Mouse (Mus musculus): ENCODE results near the gene Def8. TPM values are rescaled to one million over a fixed set of nuclear protein-coding genes. Genes with fewer than 3 reads are reported as not detected.
A peak's percentile ranks its signal among the peaks of the same experiment; 100 is the strongest.

Def8 gene
- total and polyA plus RNA-seq, 2 experiments: 20.6 to 33.5 TPM

DNA sequence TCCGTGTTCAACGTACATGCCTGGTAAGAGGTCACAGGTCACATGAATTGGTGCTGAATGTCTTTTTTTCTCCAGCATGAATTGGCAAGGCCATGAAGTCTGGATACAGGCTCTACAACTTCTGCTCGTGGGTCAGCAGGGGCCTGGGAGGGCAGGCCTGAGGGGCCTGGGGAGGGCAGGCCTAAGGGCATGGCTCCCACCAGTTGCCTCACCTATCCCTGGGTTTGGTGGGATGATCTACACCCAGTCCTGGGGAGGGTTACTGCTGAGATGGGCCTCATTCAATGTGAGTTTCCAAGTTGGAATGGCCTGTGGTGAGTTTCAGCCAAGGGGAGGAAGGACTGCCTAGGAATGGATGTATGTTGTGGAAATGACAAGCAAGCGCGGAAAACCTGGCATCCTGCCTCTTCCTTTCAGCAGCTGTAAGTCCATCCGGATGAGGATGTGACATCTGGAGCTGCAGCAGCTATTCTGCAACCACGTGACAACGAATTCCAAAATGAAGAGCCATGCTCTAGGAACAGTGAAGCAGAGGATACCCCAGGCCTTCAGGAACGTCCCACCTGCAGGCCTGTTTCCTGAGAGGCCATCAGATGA lies 20.5 kb upstream of the Def8 start:
- H3K4me3 ChIP-seq (ENCODE audit: insufficient read depth, low read depth, low read length): no peak overlapping the region
- no peak overlapping the region for H3K9ac ChIP-seq (ENCODE audit: low read depth, low read length)
- no peak overlapping the region for H3K27ac ChIP-seq (replicated peaks; ENCODE audit: insufficient read depth, low read depth, low read length)
- peaks cover 11% of the 10 kb centered on the region; the same call in 1 of the 2 replicates for H3K36me3 ChIP-seq (ENCODE audit: control insufficient read depth, insufficient read depth, low read length)
- DNase-seq (ENCODE audit: extremely low read depth, low read depth, low spot score): no peak
- no peaks in the 10 kb centered on the region for H3K27me3 ChIP-seq (ENCODE audit: control insufficient read depth, insufficient read depth, low read length)
- H3K4me1 ChIP-seq (ENCODE audit: control insufficient read depth, insufficient read depth, low read length): no peaks in the 10 kb centered on the region
- 79% methylated on average over 9 of the region's 9 CpGs for WGBS
- no peak for TF ChIP-seq POLR2A (IDR thresholded peaks at IDR 0.05; ENCODE audit: extremely low read depth, insufficient read depth, low read length)
- no peak for TF ChIP-seq CTCF (IDR thresholded peaks at IDR 0.05; ENCODE audit: low read depth, low read length)
- H3K79me2 ChIP-seq (ENCODE audit: control insufficient read depth, insufficient read depth, low read length): no peaks in the 10 kb centered on the region

DNA sequence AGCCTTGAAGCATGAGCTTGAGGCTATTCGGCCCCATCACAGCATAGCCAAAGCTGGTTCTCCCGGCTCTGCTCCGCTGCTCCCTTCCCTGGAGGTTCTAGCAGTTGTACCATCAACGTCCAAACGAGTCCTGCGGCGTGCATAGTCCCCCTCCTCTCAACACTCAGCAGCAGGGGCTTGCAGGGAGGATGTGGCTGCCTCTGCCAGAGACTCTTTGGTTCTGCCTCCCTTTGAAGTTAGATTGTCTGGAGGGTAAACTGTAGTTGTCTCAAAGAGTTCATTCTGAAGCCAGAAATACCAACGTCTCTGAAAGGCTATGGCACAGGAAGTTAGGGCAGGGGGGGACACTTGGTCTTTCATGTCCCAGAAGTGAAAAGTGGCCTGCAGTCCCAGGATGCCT lies 18.8 kb upstream of the Def8 start:
- H3K4me1 ChIP-seq (ENCODE audit: control insufficient read depth, insufficient read depth, low read length): no peaks in the 10 kb centered on the region
- TF ChIP-seq POLR2A (IDR thresholded peaks at IDR 0.05; ENCODE audit: extremely low read depth, insufficient read depth, low read length) (no peak), CTCF (IDR thresholded peaks at IDR 0.05; ENCODE audit: low read depth, low read length) (no peak)
- no peak overlapping the region for H3K27ac ChIP-seq (replicated peaks; ENCODE audit: insufficient read depth, low read depth, low read length)
- no peak overlapping the region for H3K4me3 ChIP-seq (ENCODE audit: insufficient read depth, low read depth, low read length)
- DNase-seq (ENCODE audit: extremely low read depth, low read depth, low spot score): no peak
- peaks cover 7% of the 10 kb centered on the region; the same call in 1 of the 2 replicates for H3K36me3 ChIP-seq (ENCODE audit: control insufficient read depth, insufficient read depth, low read length)
- no peaks in the 10 kb centered on the region for H3K27me3 ChIP-seq (ENCODE audit: control insufficient read depth, insufficient read depth, low read length)
- no peak overlapping the region for H3K9ac ChIP-seq (ENCODE audit: low read depth, low read length)
- 66% methylated on average over 8 of the region's 8 CpGs for WGBS
- H3K79me2 ChIP-seq (ENCODE audit: control insufficient read depth, insufficient read depth, low read length): no peaks in the 10 kb centered on the region

GRCm38 (mm10) chr8:123406786-123407185 lies 16.5 kb upstream of the Def8 start, which contains the start of gene Mc1r:
Gene Mc1r (plus strand): TSS chr8:123407107.
- no peak for DNase-seq (ENCODE audit: extremely low read depth, low read depth, low spot score)

DNA sequence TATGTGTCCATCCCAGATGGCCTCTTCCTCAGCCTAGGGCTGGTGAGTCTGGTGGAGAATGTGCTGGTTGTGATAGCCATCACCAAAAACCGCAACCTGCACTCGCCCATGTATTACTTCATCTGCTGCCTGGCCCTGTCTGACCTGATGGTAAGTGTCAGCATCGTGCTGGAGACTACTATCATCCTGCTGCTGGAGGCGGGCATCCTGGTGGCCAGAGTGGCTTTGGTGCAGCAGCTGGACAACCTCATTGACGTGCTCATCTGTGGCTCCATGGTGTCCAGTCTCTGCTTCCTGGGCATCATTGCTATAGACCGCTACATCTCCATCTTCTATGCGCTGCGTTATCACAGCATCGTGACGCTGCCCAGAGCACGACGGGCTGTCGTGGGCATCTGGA lies 15.7 kb upstream of the Def8 start:
- Histone ChIP-seq H3K4me1 (ENCODE audit: control insufficient read depth, insufficient read depth, low read length) (no peaks in the 10 kb centered on the region), H3K27me3 (ENCODE audit: control insufficient read depth, insufficient read depth, low read length) (peaks cover 10% of the 10 kb centered on the region), H3K9ac (ENCODE audit: low read depth, low read length) (no peak overlapping the region), H3K79me2 (ENCODE audit: control insufficient read depth, insufficient read depth, low read length) (no peaks in the 10 kb centered on the region), H3K27ac (replicated peaks; ENCODE audit: insufficient read depth, low read depth, low read length) (no peak overlapping the region), H3K4me3 (ENCODE audit: insufficient read depth, low read depth, low read length) (no peak overlapping the region), H3K36me3 (ENCODE audit: control insufficient read depth, insufficient read depth, low read length) (no peaks in the 10 kb centered on the region)
- WGBS: 86% methylated on average over 13 of the region's 13 CpGs
- TF ChIP-seq CTCF (IDR thresholded peaks at IDR 0.05; ENCODE audit: low read depth, low read length): no peak
- TF ChIP-seq POLR2A (IDR thresholded peaks at IDR 0.05; ENCODE audit: extremely low read depth, insufficient read depth, low read length): no peak
- DNase-seq (ENCODE audit: extremely low read depth, low read depth, low spot score): no peak

More at GRCm38 (mm10) chr8:123406786-123407185, 16.5 kb upstream of the Def8 start, which contains the start of gene Mc1r:
- Histone ChIP-seq H3K27me3 (ENCODE audit: control insufficient read depth, insufficient read depth, low read length) (peaks cover 7% of the 10 kb centered on the region), H3K27ac (replicated peaks; ENCODE audit: insufficient read depth, low read depth, low read length) (no peak within 1 kb of the TSS), H3K4me3 (ENCODE audit: insufficient read depth, low read depth, low read length) (no peak within 1 kb of the TSS), H3K36me3 (ENCODE audit: control insufficient read depth, insufficient read depth, low read length) (no peaks in the 10 kb centered on the region), H3K4me1 (ENCODE audit: control insufficient read depth, insufficient read depth, low read length) (no peaks in the 10 kb centered on the region), H3K79me2 (ENCODE audit: control insufficient read depth, insufficient read depth, low read length) (no peaks in the 10 kb centered on the region), H3K9ac (ENCODE audit: low read depth, low read length) (no peak within 1 kb of the TSS)
- WGBS: 11% methylated on average over 4 of the region's 4 CpGs
- TF ChIP-seq POLR2A (IDR thresholded peaks at IDR 0.05; ENCODE audit: extremely low read depth, insufficient read depth, low read length) (no peak), CTCF (IDR thresholded peaks at IDR 0.05; ENCODE audit: low read depth, low read length) (peak; percentile 94)

DNA sequence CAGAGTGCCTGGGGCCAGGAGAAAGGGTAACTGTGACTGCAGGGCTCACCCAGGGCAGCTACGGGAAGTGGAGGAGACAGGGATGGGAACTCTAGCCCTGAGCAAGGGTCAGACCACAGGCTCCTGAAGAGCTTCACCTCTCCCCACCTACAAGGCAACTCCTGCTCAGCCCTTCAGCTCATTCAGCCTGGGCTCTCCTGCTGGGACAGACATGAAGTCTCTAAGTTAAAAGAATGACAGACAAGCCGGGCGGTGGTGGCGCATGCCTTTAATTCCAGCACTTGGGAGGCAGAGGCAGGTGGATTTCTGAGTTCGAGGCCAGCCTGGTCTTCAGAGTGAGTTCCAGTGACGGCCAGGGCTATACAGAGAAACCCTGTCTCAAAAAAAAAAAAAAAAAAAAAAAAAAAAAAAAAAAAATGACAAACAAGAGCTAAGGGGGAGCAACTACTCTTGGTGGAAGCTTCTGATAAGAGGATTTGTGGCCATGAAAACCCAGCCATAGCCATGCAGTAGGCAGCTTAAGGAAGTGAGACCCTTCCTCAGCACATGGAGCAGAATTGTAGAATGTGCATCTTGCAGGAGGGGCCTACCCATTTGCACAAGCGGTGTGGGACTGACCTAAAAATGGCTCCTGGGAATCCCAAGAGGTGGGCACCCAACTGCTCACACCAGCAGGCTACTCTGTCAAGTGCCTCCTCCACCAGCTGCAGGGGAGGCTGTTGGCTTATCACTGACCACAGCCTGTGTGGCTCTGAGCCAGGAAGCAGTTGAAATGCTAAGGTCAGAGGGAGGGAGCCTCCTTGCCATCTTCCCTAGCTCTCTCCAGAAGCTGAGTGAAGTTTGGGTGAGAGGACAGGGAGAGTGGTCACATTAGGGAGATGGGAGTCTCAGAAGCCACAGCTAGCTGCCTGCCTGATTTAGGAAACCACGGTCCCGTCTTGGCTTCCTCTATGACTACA lies 14.5 kb upstream of the Def8 start:
- Histone ChIP-seq H3K27ac (replicated peaks; ENCODE audit: insufficient read depth, low read depth, low read length) (no peak overlapping the region), H3K4me1 (ENCODE audit: control insufficient read depth, insufficient read depth, low read length) (no peaks in the 10 kb centered on the region), H3K36me3 (ENCODE audit: control insufficient read depth, insufficient read depth, low read length) (no peaks in the 10 kb centered on the region), H3K4me3 (ENCODE audit: insufficient read depth, low read depth, low read length) (no peak overlapping the region), H3K9ac (ENCODE audit: low read depth, low read length) (no peak overlapping the region), H3K79me2 (ENCODE audit: control insufficient read depth, insufficient read depth, low read length) (no peaks in the 10 kb centered on the region), H3K27me3 (ENCODE audit: control insufficient read depth, insufficient read depth, low read length) (peaks cover 10% of the 10 kb centered on the region)
- TF ChIP-seq CTCF (IDR thresholded peaks at IDR 0.05; ENCODE audit: low read depth, low read length): no peak
- no peak for TF ChIP-seq POLR2A (IDR thresholded peaks at IDR 0.05; ENCODE audit: extremely low read depth, insufficient read depth, low read length)
- no peak for DNase-seq (ENCODE audit: extremely low read depth, low read depth, low spot score)
- WGBS: 61% methylated on average over 9 of the region's 9 CpGs

Measured in liver, adult 2 months (tissue).